Mouse (Mus musculus): ENCODE results near the gene Dusp16.

DNA sequence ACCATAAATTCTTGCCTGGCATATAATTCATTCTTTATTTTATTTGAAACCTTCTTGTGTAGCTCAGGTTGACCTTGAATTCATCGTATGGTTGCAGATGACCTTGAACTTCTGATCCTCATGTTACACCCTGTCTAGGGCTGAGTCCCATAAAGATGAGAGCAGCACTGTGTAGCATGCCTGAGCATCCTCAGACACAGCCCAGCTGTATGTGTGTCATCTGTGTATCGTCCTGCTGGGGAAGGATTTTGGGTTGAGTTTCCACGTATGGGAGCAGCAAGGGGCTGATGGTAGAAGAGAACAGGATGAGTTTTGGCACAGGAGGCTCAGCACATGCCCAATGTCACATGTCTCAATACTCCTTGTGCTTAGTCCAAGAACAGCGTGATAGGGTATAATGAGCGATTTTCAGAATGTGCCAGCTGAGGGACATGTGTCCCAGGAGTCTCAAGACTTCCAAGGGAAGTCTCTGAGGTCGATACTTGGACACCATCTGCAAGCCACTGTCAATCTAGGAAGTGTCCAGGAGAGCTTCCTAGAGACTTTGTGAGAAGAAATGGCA, 108.0 kb downstream of the Dusp16 start:
- TF ChIP-seq CTCF (IDR thresholded peaks at IDR 0.05; ENCODE audit: borderline replicate concordance, insufficient read depth, low read length) (no peak), POLR2A (IDR thresholded peaks at IDR 0.05; ENCODE audit: low read depth, low read length) (no peak)

Measured in embryonic fibroblast, embryonic 13.5 days (primary cell).